Mouse (Mus musculus): ENCODE measurements around the gene Ddx19a. TPM values are rescaled to one million over a fixed set of nuclear protein-coding genes. Genes with fewer than 3 reads are reported as not detected.

The Ddx19a gene
- 62.6 and 66.5 TPM in 2 replicates for polyA plus RNA-seq (2012)

DNA sequence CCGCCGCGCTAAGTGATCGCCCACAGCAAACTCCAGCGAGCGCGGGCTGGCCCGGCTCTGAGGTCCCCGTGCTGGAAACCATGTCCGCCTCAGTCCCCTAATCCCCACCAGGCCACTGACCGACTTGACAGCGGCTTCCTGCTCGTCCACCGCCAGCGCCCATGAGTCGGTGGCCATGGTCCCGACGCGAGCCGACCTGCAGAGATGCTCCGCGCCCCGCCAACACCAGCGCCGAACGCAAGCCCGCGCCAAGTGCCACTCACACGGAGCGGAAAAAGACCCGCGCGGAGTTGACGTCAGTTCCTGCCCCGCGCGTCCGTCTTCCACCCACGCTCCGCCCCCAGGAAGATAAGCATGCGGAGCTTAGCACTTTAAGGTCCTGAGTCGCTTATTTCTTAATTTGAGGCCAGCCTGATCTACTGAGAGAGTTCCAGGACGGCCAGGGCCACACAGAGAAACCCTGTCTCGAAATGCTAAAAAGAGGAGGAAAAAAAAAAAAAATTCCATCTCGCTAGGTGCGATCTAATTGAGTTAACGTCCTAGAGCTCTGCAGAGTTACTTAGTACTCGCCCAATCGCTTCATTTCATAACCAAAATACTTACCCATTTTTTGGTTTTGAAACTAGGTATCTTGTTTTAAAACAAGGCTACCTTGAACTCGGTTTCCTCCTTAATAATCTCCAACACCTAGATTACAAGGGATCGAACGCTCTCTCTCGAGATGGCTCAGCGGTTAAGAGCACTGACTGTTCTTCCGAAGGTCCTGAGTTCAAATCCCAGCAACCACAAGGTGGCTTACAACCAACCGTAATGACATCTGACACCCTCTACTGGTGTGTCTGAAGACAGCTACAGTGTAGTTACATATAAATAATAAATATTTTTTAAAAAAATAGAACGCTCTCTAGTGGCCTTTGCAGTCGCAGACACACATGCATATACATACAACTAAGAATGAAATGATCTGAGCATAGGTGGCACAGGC lies at the start of gene Ddx19a:
TSS of gene Ddx19a (minus strand) at position 254 of the 985 bp plus-strand sequence.
- TF ChIP-seq GATA1 (IDR thresholded peaks at IDR 0.05; ENCODE audit: low read length) = no peak

DNA sequence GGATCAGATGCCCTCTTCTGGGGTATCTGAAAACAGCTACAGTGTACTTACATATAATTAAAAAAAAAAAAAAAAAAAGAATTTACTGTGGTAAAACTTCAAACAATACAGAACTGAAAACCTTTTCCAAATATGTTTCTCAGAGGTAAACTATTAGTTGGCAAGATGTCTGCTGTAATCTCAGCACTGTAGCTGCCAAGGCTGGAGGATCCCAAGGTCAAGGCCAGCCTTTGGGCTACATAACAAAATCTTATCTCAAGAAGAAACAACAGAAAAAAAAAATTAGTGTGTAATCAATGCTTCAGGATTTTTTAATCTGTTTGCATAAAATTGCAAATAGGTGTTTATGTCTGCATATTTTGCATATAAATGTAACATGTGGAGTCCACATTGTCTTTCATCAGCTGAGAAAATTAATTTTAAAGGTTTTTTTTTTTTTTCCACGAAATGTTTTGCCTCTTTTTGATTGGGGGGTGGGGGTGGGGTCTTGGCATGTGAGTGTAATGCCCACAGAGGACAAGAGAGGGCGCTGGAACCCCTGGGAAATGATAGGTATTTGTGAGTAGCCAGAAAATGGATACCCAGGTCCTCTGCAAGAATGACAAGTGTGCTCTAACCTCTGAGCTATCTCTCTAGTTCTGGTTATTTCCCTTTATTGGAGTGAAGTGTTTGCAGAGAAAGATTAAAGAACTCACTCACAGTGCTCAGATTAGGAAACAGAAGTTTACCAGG lies 46.6 kb upstream of the Ddx19a start:
- TF ChIP-seq GATA1 (IDR thresholded peaks at IDR 0.05; ENCODE audit: low read length) = no peak

DNA sequence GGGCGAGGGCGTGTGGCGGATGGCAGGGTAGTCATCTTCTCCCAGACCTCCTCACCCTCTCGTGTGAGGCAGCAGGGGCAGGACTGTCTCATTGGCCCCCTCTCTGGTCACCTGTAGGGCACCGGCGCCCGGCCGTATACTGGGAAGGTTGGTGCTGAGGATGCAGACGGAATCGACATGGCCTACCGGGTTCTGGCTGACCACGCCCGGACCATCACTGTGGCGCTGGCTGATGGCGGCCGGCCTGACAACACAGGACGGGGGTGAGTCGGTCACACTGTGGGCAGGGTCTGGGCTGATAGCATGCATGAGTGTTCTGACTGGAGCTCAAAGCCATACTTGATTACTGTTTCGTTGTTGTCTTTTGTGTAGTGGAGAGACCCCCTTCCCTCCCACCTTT lies 44.9 kb upstream of the Ddx19a start:
- TF ChIP-seq GATA1 (IDR thresholded peaks at IDR 0.05; ENCODE audit: low read length) = no peak

DNA sequence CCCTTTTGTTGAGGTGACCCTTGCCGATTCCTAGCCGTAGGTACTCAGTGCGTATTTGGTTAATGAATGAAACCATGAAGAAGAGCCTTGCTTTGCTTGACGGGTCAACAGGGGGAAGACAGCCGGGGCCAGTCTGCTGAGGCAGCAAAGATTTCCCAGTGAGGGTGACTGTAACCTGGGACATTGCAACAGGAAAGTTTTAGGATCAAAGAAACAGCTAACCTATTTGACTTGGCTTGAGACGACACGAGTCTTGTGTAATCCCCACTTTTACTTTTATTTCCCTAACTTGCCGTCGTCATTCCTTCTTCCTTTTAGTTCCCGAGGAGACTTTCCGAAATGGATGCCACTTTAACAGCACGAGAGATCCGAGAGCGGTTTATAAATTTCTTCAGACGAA lies 39.0 kb upstream of the Ddx19a start:
- TF ChIP-seq GATA1 (IDR thresholded peaks at IDR 0.05; ENCODE audit: low read length) = no peak

DNA sequence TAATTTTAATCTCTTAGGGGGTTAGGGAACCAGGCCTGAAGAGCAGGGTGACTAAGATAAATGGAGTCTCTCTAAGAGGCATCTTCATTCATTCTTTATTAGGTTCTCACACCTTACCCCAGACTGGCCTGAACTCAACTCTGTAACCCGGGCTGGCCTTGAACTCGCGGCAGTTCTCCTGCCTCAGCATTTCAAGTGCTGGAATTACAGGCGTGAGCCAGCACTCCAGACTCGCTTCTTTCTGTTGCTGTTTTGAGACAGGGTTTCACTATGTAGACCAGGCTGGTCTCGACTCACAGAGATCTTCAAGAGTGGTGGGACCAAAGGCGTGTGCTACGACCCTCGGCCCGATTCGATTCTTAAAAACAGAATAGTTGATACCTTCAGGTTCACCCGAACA lies 36.7 kb upstream of the Ddx19a start:
- TF ChIP-seq GATA1 (IDR thresholded peaks at IDR 0.05; ENCODE audit: low read length) = no peak

DNA sequence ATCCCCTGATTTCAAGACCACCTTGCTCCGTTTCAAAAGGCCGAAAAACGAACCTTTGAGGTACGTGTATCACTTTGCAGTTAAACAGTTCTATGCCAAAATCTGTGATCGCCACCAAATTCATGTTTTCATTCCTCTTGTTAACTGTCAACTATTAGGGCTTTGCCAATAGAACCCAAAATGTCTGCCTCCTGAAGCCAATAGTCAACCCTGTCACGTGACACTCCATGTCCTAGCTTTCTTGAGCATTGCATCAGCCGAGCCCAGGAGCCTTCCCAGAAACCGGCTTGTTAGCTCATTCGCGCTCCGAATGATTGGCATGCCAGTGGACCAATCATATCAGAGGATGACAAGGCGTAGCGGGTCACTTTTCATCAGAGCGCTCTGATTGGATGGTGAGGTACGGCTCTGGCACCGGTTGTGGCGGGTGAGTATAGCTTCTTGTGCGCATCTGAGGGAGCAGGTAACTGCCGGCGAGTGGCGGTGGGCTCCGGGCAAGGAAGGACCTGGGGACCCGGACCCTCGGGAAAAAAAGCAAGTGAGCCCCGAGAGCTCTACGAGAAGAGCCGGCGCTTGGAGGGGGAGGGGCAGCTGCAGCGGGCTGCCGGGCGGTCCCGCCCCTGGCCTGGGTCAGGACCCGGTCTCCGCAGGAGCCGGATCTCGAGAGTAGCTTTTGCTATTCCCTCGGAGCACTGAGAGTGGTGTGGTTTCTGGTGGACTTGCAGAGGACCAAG lies 36.0 kb upstream of the Ddx19a start:
- TF ChIP-seq GATA1 (IDR thresholded peaks at IDR 0.05; ENCODE audit: low read length) = no peak

DNA sequence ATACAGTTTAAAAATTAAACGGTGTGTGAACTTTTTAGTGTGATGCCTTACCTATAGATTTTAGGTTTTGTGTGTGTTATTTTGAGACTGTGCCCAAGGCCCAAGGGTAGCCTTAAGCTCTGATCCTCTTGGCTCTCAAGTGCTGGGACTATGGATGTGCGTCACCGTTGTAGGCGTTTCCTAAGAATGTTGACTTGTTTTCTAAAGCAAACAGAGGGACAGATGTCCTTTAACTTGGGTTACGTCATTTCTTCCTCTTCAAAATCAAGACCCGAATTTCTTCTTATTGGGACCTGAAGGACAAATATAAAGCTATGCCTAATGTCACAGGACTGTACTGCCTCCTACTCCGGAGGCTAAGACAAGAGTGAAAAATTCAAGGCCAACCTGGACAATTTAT lies 35.3 kb upstream of the Ddx19a start, which contains the start of gene Aars:
TSS of gene Aars (plus strand) at position 229 of the 400 bp plus-strand sequence.
- TF ChIP-seq GATA1 (IDR thresholded peaks at IDR 0.05; ENCODE audit: low read length) = no peak

DNA sequence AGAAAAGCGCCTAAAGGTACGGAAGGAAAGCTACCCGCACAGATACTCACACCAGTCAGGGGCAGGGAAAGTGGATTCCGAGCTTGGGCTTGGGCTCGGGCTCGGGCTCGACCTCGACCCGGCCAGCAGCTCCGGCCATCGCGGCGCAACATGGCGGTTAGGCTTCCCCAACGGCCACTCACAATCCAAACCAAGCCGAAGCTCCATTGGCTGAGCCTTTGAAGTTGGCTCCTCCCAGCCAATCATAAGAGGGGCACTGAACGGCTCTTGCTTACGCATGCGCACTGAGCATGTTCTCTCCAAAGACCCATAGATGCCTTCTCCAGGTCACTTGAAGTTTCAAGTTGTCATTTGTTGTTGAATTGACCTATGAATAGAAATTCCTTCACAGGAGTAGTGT lies 34.0 kb upstream of the Ddx19a start, which contains the start of gene Ddx19b:
TSS of gene Ddx19b (minus strand) at position 180 of the 400 bp plus-strand sequence.
- TF ChIP-seq GATA1 (IDR thresholded peaks at IDR 0.05; ENCODE audit: low read length) = no peak

DNA sequence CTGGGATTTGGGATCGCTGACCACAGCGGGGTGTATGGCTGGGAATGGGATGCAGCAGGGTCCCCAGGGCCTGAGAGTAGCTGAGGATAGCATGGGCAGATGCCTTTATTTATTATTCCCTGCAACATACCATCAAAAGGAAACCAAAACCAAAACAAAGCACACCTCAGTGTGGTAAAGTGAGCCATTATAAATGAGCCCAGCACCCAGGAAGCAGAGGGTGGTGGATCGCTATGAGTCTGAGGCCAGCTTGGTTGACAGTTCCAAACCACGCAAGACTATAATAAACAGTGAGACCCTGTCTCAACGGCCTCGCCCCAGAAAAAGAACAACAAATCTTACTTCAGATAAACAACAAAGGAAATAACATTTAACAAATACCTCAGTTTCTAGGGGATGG lies 32.4 kb upstream of the Ddx19a start:
- TF ChIP-seq GATA1 (IDR thresholded peaks at IDR 0.05; ENCODE audit: low read length) = no peak

DNA sequence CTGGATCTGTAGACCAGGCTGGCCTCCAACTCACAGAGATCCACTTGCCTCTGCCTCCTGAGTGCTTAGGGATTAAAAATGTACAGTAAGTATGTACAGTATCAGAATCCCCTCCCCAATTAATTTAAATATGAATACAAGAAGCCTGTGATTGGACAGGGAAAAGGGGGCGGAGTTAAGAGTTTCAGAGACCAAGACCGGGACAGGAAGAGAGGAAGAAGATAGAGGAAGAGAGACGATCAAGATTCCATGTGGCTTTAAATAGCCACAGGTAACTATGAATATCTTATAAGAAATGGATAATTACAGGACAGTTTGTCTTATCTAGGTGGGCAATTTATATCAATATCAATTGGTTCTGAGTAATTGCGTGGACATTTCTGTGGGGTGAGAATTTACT lies 32.0 kb upstream of the Ddx19a start:
- no peak for TF ChIP-seq GATA1 (IDR thresholded peaks at IDR 0.05; ENCODE audit: low read length)

DNA sequence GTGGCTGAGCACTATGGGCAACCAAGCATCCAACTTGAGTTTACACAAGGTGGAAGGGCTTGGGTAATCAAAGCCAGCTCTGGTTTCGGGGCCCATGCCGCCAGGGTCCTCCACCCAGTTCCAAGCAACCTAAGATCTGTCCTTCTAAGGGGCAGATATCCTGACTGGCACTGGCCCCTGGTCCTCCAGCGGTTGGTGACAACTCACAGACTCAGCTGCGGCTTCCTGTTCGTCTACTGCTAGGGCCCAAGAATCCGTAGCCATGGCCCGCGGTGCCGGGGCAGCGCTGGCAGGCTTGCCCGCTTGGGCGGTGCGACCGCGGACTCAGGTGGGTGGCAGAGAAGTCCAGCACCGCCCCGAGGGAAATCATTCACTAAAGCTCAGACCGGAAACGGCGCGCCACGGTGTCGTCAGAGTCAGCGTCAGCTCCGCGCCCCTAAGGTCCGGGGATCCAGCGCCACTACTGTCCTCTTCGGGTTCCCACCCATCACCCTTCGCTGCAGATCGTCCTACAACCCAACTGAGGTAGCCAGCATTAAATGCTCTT lies 29.9 kb upstream of the Ddx19a start:
- no peak for TF ChIP-seq GATA1 (IDR thresholded peaks at IDR 0.05; ENCODE audit: low read length)

DNA sequence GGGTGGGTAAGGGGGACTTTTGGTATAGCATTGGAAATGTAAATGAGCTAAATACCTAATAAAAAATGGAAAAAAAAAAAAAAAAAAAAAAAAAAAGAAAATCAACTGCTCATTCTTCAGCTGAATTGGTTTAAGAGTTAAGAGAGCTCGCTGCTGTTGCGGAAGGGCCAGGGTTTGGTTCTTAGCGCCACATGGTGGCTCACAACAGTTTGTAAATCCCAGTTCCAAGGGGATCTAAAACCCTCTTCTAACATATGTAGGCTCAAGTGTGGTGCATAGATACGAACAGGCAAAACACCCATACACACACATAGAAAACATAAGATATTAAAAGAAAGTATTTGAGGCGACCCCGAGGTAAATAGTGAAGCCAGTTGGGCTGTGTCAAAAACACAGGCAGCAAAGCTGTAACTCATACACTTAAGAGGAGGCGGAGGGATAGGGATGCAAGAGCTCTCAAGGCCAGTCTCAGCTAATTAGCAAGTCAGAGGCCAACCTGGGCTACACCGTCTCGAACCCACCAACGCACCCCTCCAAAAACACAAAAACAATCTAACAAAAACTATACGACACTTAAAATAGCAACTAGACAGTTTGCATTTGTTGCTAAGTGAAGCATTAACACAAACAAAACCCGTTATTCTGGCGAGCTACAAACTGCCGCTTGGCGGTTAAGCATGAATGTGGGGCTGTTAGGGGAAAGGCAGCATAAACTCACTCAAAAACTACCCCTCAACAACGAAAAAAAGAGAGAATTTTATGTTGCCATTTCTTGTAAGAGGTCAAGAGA lies 764 bp downstream of the Ddx19a start:
- no peak for TF ChIP-seq GATA1 (IDR thresholded peaks at IDR 0.05; ENCODE audit: low read length)

DNA sequence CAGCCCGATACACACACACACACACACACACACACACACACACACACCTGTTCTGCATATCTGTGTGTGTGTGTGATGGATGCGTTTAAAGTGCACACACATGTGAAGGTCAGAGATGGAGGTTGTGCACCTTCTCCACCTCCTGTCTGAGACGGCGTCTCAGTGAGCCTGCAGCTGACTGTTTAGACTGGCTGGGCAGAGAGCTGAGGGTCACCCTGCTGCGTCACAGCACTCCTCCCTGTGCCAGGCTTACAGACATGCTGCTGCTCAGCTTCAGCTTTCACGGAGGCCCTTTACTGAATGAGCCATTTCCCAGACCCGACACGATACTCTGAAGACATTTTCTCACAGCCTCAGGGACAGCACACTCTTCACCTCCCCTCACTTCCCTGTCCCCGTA lies 7.6 kb downstream of the Ddx19a start:
- TF ChIP-seq GATA1 (IDR thresholded peaks at IDR 0.05; ENCODE audit: low read length) = no peak
